Mouse (Mus musculus) cortical plate, adult 2 months (tissue): ENCODE measurements at regions not wholly inside any gene's neighbourhood (a gene's known extent, or its start where the extent isn't known, plus 50 kb on each side); places are given as distances from the start of the nearest gene placed in this dataset.

ENCODE experiments used
- H3K27ac ChIP-seq: fragments of 200-500 bp; 2 replicates; pipeline ENCODE4 v1.5.1; 2012; ENCODE audit warnings: low read length, control low read depth, inconsistent platforms; ENCODE audit not compliant: insufficient read depth
- H3K4me1 ChIP-seq: fragments of 200-500 bp; 2 replicates; pipeline ENCODE4 v1.6.1; 2011; ENCODE audit warnings: low read length; ENCODE audit not compliant: control insufficient read depth, insufficient read depth
- H3K4me3 ChIP-seq: fragments of 200-500 bp; 2 replicates; pipeline ENCODE4 v1.5.1; 2011; ENCODE audit warnings: mild to moderate bottlenecking, low read length, control low read depth; ENCODE audit not compliant: insufficient read depth
- CTCF ChIP-seq: fragments of 200-500 bp; IDR thresholded peaks from 2 replicates; pipeline ENCODE4 v1.5.1; 2011; ENCODE audit warnings: mild to moderate bottlenecking, control low read depth, low read length; ENCODE audit not compliant: insufficient read depth; ENCODE audit errors: extremely low read depth
- POLR2A ChIP-seq: fragments of 200-500 bp; IDR thresholded peaks from 2 replicates; pipeline ENCODE4 v1.6.1; 2011; ENCODE audit warnings: mild to moderate bottlenecking, low read length, control low read depth; ENCODE audit not compliant: insufficient read depth; ENCODE audit errors: extremely low read depth

GRCm38 (mm10) chr1:71837764-71838163, 184.8 kb upstream of the Fn1 start:
- H3K4me3 ChIP-seq, result no peak overlapping the region

GRCm38 (mm10) chr1:71837039-71837648, 184.1 kb upstream of the Fn1 start:
- H3K27ac ChIP-seq, result no peak overlapping the region
- H3K4me3 ChIP-seq, result no peak overlapping the region
- no peak for TF ChIP-seq CTCF
- TF ChIP-seq POLR2A, result no peak
- no peaks in the 10 kb centered on the region for H3K4me1 ChIP-seq

More at GRCm38 (mm10) chr1:71837764-71838163, 184.8 kb upstream of the Fn1 start:
- Histone ChIP-seq H3K27ac (no peak overlapping the region), H3K4me1 (no peaks in the 10 kb centered on the region)
- TF ChIP-seq CTCF (no peak), POLR2A (no peak)

- Histone ChIP-seq H3K4me1 (no peaks in the 10 kb centered on the region), H3K27ac (no peak overlapping the region), H3K4me3 (no peak overlapping the region)
- TF ChIP-seq POLR2A (no peak), CTCF (no peak)
Measured at GRCm38 (mm10) chr1:71830379-71830778, 177.4 kb upstream of the Fn1 start.

GRCm38 (mm10) chr1:71824410-71824809, 171.4 kb upstream of the Fn1 start:
- Histone ChIP-seq H3K27ac (no peak overlapping the region), H3K4me3 (no peak overlapping the region), H3K4me1 (no peaks in the 10 kb centered on the region)
- no peak for TF ChIP-seq CTCF
- no peak for TF ChIP-seq POLR2A

- no peaks in the 10 kb centered on the region for H3K4me1 ChIP-seq
- TF ChIP-seq CTCF (no peak), POLR2A (no peak)
- no peak overlapping the region for H3K4me3 ChIP-seq
- H3K27ac ChIP-seq, result no peak overlapping the region
Measured at GRCm38 (mm10) chr1:71822123-71822522, 169.1 kb upstream of the Fn1 start.

GRCm38 (mm10) chr1:71821099-71821498, 168.1 kb upstream of the Fn1 start:
- H3K4me3 ChIP-seq, result no peak overlapping the region
- H3K27ac ChIP-seq, result no peak overlapping the region
- TF ChIP-seq CTCF, result no peak
- no peak for TF ChIP-seq POLR2A
- no peaks in the 10 kb centered on the region for H3K4me1 ChIP-seq

- TF ChIP-seq POLR2A (no peak), CTCF (no peak)
- no peak overlapping the region for H3K27ac ChIP-seq
- H3K4me3 ChIP-seq, result no peak overlapping the region
- H3K4me1 ChIP-seq, result no peaks in the 10 kb centered on the region
Measured at GRCm38 (mm10) chr1:71816306-71816705, 163.3 kb upstream of the Fn1 start.

GRCm38 (mm10) chr1:71814141-71814540, 161.1 kb upstream of the Fn1 start:
- Histone ChIP-seq H3K4me1 (no peaks in the 10 kb centered on the region), H3K4me3 (no peak overlapping the region), H3K27ac (no peak overlapping the region)
- TF ChIP-seq CTCF, result no peak
- no peak for TF ChIP-seq POLR2A

GRCm38 (mm10) chr1:71812171-71812695, 159.2 kb upstream of the Fn1 start:
- Histone ChIP-seq H3K27ac (no peak overlapping the region), H3K4me1 (no peaks in the 10 kb centered on the region), H3K4me3 (no peak overlapping the region)
- TF ChIP-seq POLR2A (no peak), CTCF (no peak)

GRCm38 (mm10) chr1:71811196-71811788, 158.3 kb upstream of the Fn1 start:
- Histone ChIP-seq H3K27ac (no peak overlapping the region), H3K4me1 (no peaks in the 10 kb centered on the region), H3K4me3 (no peak overlapping the region)
- TF ChIP-seq POLR2A (no peak), CTCF (no peak)

- Histone ChIP-seq H3K27ac (no peak overlapping the region), H3K4me1 (no peaks in the 10 kb centered on the region), H3K4me3 (no peak overlapping the region)
- TF ChIP-seq POLR2A, result no peak
- no peak for TF ChIP-seq CTCF
Measured at GRCm38 (mm10) chr1:71808005-71808404, 155.0 kb upstream of the Fn1 start.
